Mouse (Mus musculus): Measurements from ENCODE around the gene Cst6. TPM values are rescaled to one million over a fixed set of nuclear protein-coding genes. Genes with fewer than 3 reads are reported as not detected.
"Not testable (repeated sequence)": the region's sequence is repeated elsewhere in the genome, so short reads cannot be mapped to it uniquely, and the experiment has no call there.

Gene Cst6
- 0.66 and 0.67 TPM in 2 replicates for polyA plus RNA-seq (2016; fragmentation: Nextera tagmentation; extraction: Ambion mirVana)

DNA sequence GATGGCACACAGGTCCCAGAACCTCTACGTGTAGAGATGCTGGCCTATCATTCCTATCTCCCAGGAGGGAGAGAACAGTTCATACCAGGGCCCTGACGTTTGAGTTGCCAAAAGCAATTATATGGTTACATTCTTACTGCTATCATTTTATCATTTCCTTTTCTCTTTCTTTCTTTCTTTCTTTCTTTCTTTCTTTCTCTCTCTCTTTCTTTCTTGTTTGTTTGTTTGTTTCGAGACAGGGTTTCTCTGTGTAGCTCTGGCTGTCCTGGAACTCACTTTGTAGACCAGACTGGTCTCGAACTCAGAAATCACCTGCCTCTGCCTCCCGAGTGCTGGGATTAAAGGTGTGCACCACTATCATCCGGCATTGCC, at the start of gene Cst6:
Cst6 (minus strand) TSS at position 73 of the 372 bp plus-strand sequence.
- H3K4me1 ChIP-seq; H3K27ac ChIP-seq; H3K36me3 ChIP-seq (replicated peaks); H3K9me3 ChIP-seq; ATAC-seq (ENCODE audit: low FRiP score): not testable (repeated sequence)
- Histone ChIP-seq H3K27me3 (peaks cover 17% of the 10 kb centered on the region), H3K4me3 (replicated peaks) (peak within 1 kb of the TSS; percentile 38), H3K4me2 (peak within 1 kb of the TSS; percentile 62), H3K9ac (peak within 1 kb of the TSS; percentile 60)
- 66% methylated on average over 6 of the region's 6 CpGs for WGBS

DNA sequence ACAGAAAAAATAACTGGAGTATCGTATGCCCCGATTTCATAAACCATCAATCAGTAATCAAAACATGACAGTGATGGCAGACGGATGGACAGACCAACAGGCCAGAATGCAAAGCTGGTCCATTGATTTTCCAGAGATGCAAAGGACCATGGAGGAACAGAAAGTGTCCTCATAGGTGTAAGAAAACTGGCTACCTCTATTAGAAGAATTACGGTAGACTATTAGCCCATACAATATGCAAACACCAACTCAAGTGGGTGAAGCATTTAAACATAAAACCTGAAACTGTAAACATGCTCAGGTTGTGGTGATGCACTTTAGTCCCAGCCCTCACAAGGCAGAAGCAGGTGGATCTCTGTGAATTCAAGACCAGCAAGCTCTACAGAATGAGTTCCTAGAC, 46.0 kb upstream of the Cst6 start:
- Histone ChIP-seq H3K36me3 (replicated peaks) (no peaks in the 10 kb centered on the region), H3K27ac (no peak overlapping the region), H3K9ac (no peak overlapping the region), H3K9me3 (no peaks in the 10 kb centered on the region), H3K27me3 (no peaks in the 10 kb centered on the region), H3K4me1 (peaks cover 5% of the 10 kb centered on the region), H3K4me3 (replicated peaks) (no peak overlapping the region), H3K4me2 (no peak overlapping the region)
- no peak for ATAC-seq (ENCODE audit: low FRiP score)
- WGBS: 74% methylated on average over 4 of the region's 4 CpGs

DNA sequence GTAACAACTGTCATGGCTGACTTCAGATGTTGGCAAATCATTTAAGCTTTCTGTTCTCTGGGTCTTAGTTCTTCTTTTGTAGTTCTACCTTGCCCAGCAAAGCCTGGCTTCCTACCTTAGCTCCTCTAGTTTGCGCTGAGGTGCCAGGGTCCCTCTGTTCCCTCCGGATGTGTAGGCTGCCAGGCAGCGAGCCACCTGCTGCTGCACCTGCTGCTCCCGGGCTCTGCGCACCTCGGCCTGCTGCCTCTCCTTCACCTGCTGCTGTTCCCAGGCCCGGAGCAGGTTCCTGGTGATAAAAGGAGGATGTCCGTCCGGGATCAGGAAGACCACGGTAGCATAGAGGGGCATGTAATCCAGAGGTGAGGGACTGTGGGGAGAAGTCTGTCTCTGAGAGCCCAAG, 44.8 kb upstream of the Cst6 start:
- Histone ChIP-seq H3K4me3 (replicated peaks) (no peak overlapping the region), H3K27ac (no peak overlapping the region), H3K4me1 (peaks cover 17% of the 10 kb centered on the region), H3K9ac (no peak overlapping the region), H3K9me3 (no peaks in the 10 kb centered on the region), H3K27me3 (no peaks in the 10 kb centered on the region), H3K4me2 (no peak overlapping the region), H3K36me3 (replicated peaks) (no peaks in the 10 kb centered on the region)
- no peak for ATAC-seq (ENCODE audit: low FRiP score)
- 60% methylated on average over 10 of the region's 10 CpGs for WGBS

DNA sequence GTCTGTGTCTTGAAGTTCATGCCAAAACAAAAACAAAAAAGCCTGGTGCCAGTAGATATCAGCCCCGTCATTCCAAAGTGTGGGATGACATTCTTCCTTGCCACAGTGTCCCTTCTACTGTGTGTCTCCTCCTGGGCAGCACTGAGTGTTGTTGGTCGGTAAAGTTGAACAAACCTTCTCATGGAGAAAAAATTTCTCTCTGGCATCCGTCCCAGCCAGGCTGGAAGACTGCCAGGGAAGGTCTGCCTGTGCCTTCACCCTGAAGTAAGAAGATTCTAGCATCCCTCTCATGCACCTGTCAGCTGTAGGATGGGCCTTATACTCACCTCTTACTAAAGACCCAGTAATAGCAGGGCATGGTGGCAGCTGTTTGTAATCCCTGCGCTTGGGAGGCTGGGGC, 43.5 kb upstream of the Cst6 start:
- Histone ChIP-seq H3K9ac (no peak overlapping the region), H3K27ac (peak overlapping the region; percentile 31; the same call in 1 of the 2 replicates), H3K36me3 (replicated peaks) (no peaks in the 10 kb centered on the region), H3K4me3 (replicated peaks) (no peak overlapping the region), H3K4me1 (peaks cover 19% of the 10 kb centered on the region), H3K4me2 (no peak overlapping the region), H3K9me3 (no peaks in the 10 kb centered on the region), H3K27me3 (no peaks in the 10 kb centered on the region)
- ATAC-seq (ENCODE audit: low FRiP score): no peak
- WGBS: 70% methylated on average over 4 of the region's 4 CpGs

DNA sequence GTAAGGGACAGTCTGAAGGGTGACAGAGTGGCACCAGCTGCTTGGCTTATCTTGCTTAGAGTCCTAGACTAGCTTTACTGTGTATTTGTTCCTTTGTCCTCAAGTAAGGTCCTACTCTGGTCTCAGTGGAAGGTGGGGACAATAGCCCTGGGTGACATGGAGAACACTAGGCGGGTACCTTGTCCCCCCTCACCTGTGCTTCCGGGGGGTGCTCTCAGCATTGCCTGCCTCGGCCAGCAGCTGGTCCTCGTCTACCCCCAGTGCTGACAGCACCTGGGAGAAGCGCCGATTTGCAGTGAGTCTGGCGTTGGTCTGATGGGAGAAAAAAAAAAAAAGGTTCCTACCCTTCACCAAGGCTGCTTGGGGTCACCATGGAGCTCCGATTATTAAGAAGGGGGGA, 41.0 kb upstream of the Cst6 start:
- peaks cover 34% of the 10 kb centered on the region for H3K4me1 ChIP-seq
- no peaks in the 10 kb centered on the region for H3K27me3 ChIP-seq
- 0 out of 2 replicates have a peak overlapping the region, but pooled peaks have one; percentile 100 for H3K4me3 ChIP-seq (replicated peaks)
- 91% methylated on average over 8 of the region's 8 CpGs for WGBS
- H3K27ac ChIP-seq: no peak overlapping the region
- peaks cover 8% of the 10 kb centered on the region for H3K36me3 ChIP-seq (replicated peaks)
- peak overlapping the region; percentile 84; the same call in 1 of the 2 replicates for H3K4me2 ChIP-seq
- H3K9me3 ChIP-seq: no peaks in the 10 kb centered on the region
- ATAC-seq (ENCODE audit: low FRiP score): no peak
- H3K9ac ChIP-seq: 0 out of 2 replicates have a peak overlapping the region, but pooled peaks have one; percentile 36

DNA sequence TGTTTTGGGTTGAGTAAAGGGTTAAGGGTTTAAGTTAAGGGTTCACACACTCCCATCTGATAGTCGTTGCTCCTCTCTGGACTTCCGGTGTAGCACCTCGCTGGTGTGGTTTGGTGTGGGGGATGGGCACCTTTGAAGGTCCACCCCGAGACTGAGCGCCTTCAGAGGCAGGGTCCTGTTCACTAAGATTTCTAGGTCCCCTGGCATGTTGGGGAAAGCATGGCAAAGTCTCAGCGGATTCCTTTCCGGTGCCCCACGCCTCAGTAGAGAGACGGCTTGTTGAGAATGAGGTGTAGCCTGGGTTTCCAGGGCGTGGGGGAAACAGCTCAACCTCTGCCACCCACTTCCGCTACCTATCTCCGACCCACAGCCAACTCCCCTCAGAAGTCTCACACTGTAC, 40.3 kb upstream of the Cst6 start:
- H3K27ac ChIP-seq: no peak overlapping the region

DNA sequence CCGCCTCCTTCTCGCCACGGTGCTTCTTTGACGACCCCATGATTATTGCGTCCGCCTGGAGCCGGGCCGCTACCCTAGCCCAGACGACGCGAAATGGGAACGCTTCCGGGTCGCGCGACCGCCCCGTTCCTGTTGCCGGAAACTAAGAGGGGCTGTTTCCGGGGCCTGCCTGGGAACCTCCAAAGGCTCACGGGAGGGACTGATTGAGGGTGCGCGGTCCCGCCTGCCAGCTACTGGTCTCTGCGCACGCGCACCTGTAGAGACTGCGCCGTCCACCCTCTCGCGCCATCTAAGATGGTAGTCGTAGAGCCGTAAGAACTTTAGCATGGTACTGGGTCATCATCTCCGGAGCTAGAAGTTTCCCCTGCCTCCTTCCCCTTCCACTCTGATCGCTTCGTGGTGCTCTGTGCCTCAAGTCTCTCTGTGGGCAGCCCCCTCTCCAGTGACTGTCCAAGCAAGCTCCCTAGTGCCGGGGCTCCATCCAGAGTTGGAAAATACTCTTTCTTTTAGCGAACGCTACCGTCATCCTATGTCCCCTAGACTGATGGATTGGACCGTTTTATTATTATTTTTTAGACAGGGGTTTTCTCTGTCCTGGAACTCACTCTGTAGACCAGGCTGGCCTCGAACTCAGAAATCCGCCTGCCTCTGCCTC, 39.3 kb upstream of the Cst6 start, which contains the start of gene Sart1:
Sart1 (minus strand) TSS at position 116 of the 655 bp plus-strand sequence.
- H3K36me3 ChIP-seq (replicated peaks): peaks cover 25% of the 10 kb centered on the region
- peaks cover 34% of the 10 kb centered on the region for H3K4me1 ChIP-seq
- WGBS: 2% methylated on average over 43 of the region's 43 CpGs
- peak within 1 kb of the TSS; percentile 100 for H3K4me3 ChIP-seq (replicated peaks)
- peak within 1 kb of the TSS; percentile 95 for H3K9ac ChIP-seq
- H3K4me2 ChIP-seq: peak within 1 kb of the TSS; percentile 84
- ATAC-seq (ENCODE audit: low FRiP score): peak; percentile 93
- H3K9me3 ChIP-seq: no peaks in the 10 kb centered on the region
- peak within 1 kb of the TSS; percentile 88 for H3K27ac ChIP-seq
- no peaks in the 10 kb centered on the region for H3K27me3 ChIP-seq

More for the DNA sequence above, 40.3 kb upstream of the Cst6 start:
- Histone ChIP-seq H3K36me3 (replicated peaks) (peaks cover 15% of the 10 kb centered on the region), H3K9ac (peak overlapping the region; percentile 36), H3K9me3 (no peaks in the 10 kb centered on the region), H3K4me2 (peak overlapping the region; percentile 84), H3K27me3 (no peaks in the 10 kb centered on the region), H3K4me3 (replicated peaks) (peak overlapping the region; percentile 100), H3K4me1 (peaks cover 34% of the 10 kb centered on the region)
- no peak for ATAC-seq (ENCODE audit: low FRiP score)
- 62% methylated on average over 12 of the region's 12 CpGs for WGBS

DNA sequence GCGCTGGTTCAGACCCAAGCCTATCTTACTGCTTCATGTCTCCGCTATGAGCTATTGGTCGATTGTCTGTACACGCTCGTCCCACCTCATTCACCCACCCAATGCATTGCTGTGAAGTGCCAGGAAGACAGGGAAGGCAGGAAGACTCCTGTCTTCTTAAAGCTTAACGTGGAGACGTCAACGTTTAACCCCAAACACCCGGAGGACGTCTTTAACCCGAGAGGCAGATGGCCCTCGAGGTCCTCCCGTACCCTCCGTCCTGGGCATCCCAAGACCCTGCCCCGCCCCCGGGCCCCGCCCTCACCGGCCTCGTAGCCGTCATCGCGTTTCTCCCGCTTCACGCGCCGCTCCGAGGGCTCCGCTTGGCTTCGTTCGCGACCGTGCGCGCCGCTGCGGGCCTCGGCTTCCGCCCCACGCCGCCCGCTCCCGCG, 38.7 kb upstream of the Cst6 start:
- H3K36me3 ChIP-seq (replicated peaks): peaks cover 31% of the 10 kb centered on the region
- H3K4me1 ChIP-seq: peaks cover 34% of the 10 kb centered on the region
- H3K27me3 ChIP-seq: no peaks in the 10 kb centered on the region
- H3K9ac ChIP-seq: peak overlapping the region; percentile 95
- no peaks in the 10 kb centered on the region for H3K9me3 ChIP-seq
- peak; percentile 57 for ATAC-seq (ENCODE audit: low FRiP score)
- under 1% methylated on average over 43 of the region's 43 CpGs for WGBS
- H3K4me2 ChIP-seq: peak overlapping the region; percentile 84
- H3K27ac ChIP-seq: peak overlapping the region; percentile 88
- peak overlapping the region; percentile 100 for H3K4me3 ChIP-seq (replicated peaks)

DNA sequence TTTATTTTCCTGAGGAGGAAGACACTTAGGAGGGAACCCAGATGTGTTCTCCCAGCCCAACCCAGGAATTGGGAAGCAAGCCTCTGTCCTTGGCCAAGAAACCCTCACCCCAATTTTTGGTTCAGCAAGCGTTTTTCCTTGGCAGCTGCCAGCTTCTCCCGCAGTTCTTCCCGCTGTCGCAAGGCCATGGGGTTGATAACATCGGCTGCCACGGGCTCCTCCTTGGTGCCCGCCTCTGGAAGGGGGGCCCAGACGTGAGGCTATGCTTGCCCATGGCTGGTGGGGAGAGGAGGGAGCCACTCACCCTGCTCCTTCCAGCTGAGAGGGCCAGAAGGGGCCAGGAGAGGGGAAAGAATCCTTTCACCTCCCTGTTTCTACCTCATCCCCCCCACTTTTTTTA, 35.3 kb upstream of the Cst6 start:
- no peaks in the 10 kb centered on the region for H3K27me3 ChIP-seq
- H3K4me2 ChIP-seq: no peak overlapping the region
- no peak overlapping the region for H3K9ac ChIP-seq
- H3K36me3 ChIP-seq (replicated peaks): peaks cover 65% of the 10 kb centered on the region
- H3K27ac ChIP-seq: no peak overlapping the region
- H3K4me1 ChIP-seq: peaks cover 23% of the 10 kb centered on the region
- ATAC-seq (ENCODE audit: low FRiP score): no peak
- no peak overlapping the region for H3K4me3 ChIP-seq (replicated peaks)
- no peaks in the 10 kb centered on the region for H3K9me3 ChIP-seq
- WGBS: 90% methylated on average over 8 of the region's 8 CpGs

DNA sequence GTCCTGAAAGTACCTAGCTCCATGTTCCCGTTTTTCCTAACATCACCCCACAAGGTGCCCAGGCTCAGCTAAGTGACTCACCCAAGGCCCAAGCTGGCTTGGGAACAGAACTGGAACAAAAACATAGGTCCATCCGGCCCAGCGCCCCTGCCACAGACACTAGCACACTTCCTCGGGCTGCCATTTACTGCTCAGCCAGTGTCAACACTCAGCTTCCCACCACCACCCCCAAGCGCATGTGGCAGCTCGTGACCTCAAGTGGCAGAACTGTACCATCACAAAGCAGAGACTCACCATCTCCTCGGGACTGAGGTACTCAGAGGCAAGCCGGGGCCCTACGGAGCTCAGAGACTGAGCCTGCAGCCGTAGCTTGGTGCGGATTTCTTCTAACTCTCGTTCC, 34.0 kb upstream of the Cst6 start:
- peaks cover 78% of the 10 kb centered on the region for H3K36me3 ChIP-seq (replicated peaks)

DNA sequence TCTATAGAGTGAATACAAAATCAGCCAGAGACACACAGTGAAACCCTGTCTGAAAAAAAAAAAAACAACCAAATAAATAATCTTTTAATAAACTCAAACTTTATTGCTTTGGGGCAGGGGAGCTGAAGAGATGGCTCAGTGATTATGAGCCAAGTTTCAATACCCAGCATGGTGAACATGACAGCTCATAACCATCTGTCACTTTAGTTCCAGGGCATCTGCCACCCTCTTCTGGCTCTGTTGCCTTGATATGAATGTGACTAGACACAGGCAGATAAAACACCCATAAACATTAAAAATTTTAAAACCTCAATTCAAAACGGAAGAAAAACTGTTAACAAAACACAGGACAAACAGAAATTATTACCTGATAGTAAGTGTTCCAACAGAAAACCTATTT, 28.1 kb upstream of the Cst6 start:
- H3K9me3 ChIP-seq: no peaks in the 10 kb centered on the region
- no peaks in the 10 kb centered on the region for H3K27me3 ChIP-seq
- peaks cover 72% of the 10 kb centered on the region for H3K36me3 ChIP-seq (replicated peaks)
- H3K4me2 ChIP-seq: no peak overlapping the region
- 91% methylated on average over 1 of the region's 1 CpGs for WGBS
- H3K9ac ChIP-seq: no peak overlapping the region
- ATAC-seq (ENCODE audit: low FRiP score): no peak
- H3K4me1 ChIP-seq: no peaks in the 10 kb centered on the region
- no peak overlapping the region for H3K27ac ChIP-seq
- no peak overlapping the region for H3K4me3 ChIP-seq (replicated peaks)

More for the DNA sequence above, 34.0 kb upstream of the Cst6 start:
- H3K27me3 ChIP-seq: no peaks in the 10 kb centered on the region
- ATAC-seq (ENCODE audit: low FRiP score): no peak
- peaks cover 15% of the 10 kb centered on the region for H3K4me1 ChIP-seq
- no peak overlapping the region for H3K4me3 ChIP-seq (replicated peaks)
- H3K4me2 ChIP-seq: no peak overlapping the region
- no peak overlapping the region for H3K9ac ChIP-seq
- 97% methylated on average over 12 of the region's 12 CpGs for WGBS
- H3K27ac ChIP-seq: no peak overlapping the region
- no peaks in the 10 kb centered on the region for H3K9me3 ChIP-seq

DNA sequence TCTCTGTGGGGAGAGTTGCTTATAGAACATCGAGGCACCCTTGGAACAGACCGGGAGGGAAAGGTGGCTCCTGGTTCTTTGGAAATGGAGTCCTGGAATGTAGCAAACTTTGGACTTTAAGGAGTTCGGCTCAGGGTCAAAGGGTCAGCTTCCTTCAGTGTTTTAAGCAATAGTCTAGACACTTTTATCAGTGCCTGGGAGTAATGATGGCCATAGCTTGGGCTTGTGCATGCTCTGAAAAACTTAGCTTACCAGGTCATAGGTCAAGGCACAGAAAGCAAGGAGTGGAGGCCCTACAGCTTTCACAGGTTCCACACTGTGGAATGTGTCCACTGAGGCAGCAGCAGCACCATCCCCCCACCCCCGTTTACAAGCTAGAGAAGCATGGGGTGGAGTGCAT, 25.4 kb upstream of the Cst6 start:
- 81% methylated on average over 4 of the region's 4 CpGs for WGBS
- Histone ChIP-seq H3K9ac (no peak overlapping the region), H3K36me3 (replicated peaks) (peaks cover 70% of the 10 kb centered on the region), H3K4me2 (no peak overlapping the region), H3K4me3 (replicated peaks) (no peak overlapping the region), H3K4me1 (no peaks in the 10 kb centered on the region), H3K27me3 (no peaks in the 10 kb centered on the region), H3K27ac (no peak overlapping the region), H3K9me3 (no peaks in the 10 kb centered on the region)
- no peak for ATAC-seq (ENCODE audit: low FRiP score)

DNA sequence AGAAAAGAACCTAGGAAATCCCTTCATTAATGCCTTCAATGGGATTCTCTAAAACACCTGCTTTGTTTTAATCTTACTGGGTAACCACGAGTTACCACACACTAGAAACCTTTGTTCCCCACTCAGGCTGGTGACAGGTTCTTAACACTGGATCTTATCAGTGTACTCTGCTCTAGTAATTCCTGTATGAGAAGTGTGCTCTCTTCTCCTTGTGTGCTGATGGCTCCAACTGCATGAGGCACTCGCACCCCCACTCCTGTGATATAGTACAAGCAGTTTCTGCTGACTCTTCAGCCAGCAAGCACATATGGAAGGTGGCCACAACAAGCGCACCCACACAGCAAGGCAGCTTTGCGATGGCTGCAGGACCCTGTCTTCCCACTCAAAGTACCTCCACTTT, 24.8 kb upstream of the Cst6 start:
- no peaks in the 10 kb centered on the region for H3K27me3 ChIP-seq
- peaks cover 70% of the 10 kb centered on the region for H3K36me3 ChIP-seq (replicated peaks)
- H3K4me1 ChIP-seq: no peaks in the 10 kb centered on the region

More for the DNA sequence above, 24.8 kb upstream of the Cst6 start:
- ATAC-seq (ENCODE audit: low FRiP score): no peak
- H3K9me3 ChIP-seq: no peaks in the 10 kb centered on the region
- WGBS: 85% methylated on average over 4 of the region's 4 CpGs
- H3K4me3 ChIP-seq (replicated peaks): no peak overlapping the region
- no peak overlapping the region for H3K27ac ChIP-seq
- no peak overlapping the region for H3K4me2 ChIP-seq
- no peak overlapping the region for H3K9ac ChIP-seq

All from forebrain, embryonic 12.5 days (tissue).